Mouse (Mus musculus) cerebellum, adult 11-12 months (tissue): ENCODE data around the gene Sf3a2.
"Not testable (repeated sequence)": the region's sequence is repeated elsewhere in the genome, so short reads cannot be mapped to it uniquely, and the experiment has no call there.

Experiments used
- DNase-seq: peaks from one replicate; pipeline ENCODE4 v3.0.0; 2022

Sf3a2 gene

GRCm38 (mm10) chr10:80826151-80827062 lies 28.4 kb downstream of the Sf3a2 start, which contains the start of gene Oaz1:
TSS of gene Oaz1 (plus strand) at chr10:80826656.
- peak; percentile 100 for DNase-seq

GRCm38 (mm10) chr10:80827063-80827869 lies 29.3 kb downstream of the Sf3a2 start:
- DNase-seq: no peak

- no peak for DNase-seq
Measured at GRCm38 (mm10) chr10:80827870-80828420, 29.9 kb downstream of the Sf3a2 start.

- DNase-seq: not testable (repeated sequence)
Measured at GRCm38 (mm10) chr10:80828587-80828986, 30.6 kb downstream of the Sf3a2 start.

- no peak for DNase-seq
Measured at GRCm38 (mm10) chr10:80829359-80830278, 31.6 kb downstream of the Sf3a2 start.

GRCm38 (mm10) chr10:80831136-80831535 lies 33.1 kb downstream of the Sf3a2 start:
- no peak for DNase-seq

- DNase-seq: no peak
Measured at GRCm38 (mm10) chr10:80832818-80833217, 34.8 kb downstream of the Sf3a2 start.

GRCm38 (mm10) chr10:80835617-80836016 lies 37.6 kb downstream of the Sf3a2 start:
- no peak for DNase-seq

- DNase-seq: peak; percentile 80
Measured at GRCm38 (mm10) chr10:80836949-80837379, 39.0 kb downstream of the Sf3a2 start.

GRCm38 (mm10) chr10:80837827-80838226 lies 39.8 kb downstream of the Sf3a2 start:
- peak; percentile 84 for DNase-seq

GRCm38 (mm10) chr10:80838346-80838912 lies 40.4 kb downstream of the Sf3a2 start:
- no peak for DNase-seq

GRCm38 (mm10) chr10:80839848-80840247 lies 41.9 kb downstream of the Sf3a2 start:
- DNase-seq: no peak

GRCm38 (mm10) chr10:80841685-80842084 lies 43.7 kb downstream of the Sf3a2 start:
- peak; percentile 52 for DNase-seq

- peak; percentile 55 for DNase-seq
Measured at GRCm38 (mm10) chr10:80842334-80842733, 44.3 kb downstream of the Sf3a2 start.

GRCm38 (mm10) chr10:80843087-80843930 lies 45.3 kb downstream of the Sf3a2 start:
- peak; percentile 72 for DNase-seq

GRCm38 (mm10) chr10:80843931-80844547 lies 46.0 kb downstream of the Sf3a2 start, which contains the start of gene Lingo3:
TSS of gene Lingo3 (minus strand) at chr10:80844039.
- DNase-seq: peak; percentile 85

- DNase-seq: peak; percentile 72
Measured at GRCm38 (mm10) chr10:80845055-80845693, 47.2 kb downstream of the Sf3a2 start.

- DNase-seq: no peak
Measured at GRCm38 (mm10) chr10:80845732-80846131, 47.7 kb downstream of the Sf3a2 start.

- no peak for DNase-seq
Measured at GRCm38 (mm10) chr10:80848571-80848970, 50.6 kb downstream of the Sf3a2 start.
